Mouse (Mus musculus): Measurements from ENCODE around the gene Ammecr1.

Gene Ammecr1

GRCm38 (mm10) chrX:142966008-142966966 is at the start of gene Ammecr1:
Gene Ammecr1, minus strand, starts transcription at chrX:142966728.
- DNase-seq = peak; percentile 65

- DNase-seq = no peak
Observed at GRCm38 (mm10) chrX:143014118-143014517, 47.6 kb upstream of the Ammecr1 start.

- no peak for DNase-seq
Observed at GRCm38 (mm10) chrX:143012334-143012733, 45.8 kb upstream of the Ammecr1 start.

- no peak for DNase-seq
Observed at GRCm38 (mm10) chrX:143011865-143012264, 45.3 kb upstream of the Ammecr1 start.

GRCm38 (mm10) chrX:143004131-143004846 is 37.8 kb upstream of the Ammecr1 start:
- DNase-seq = no peak

GRCm38 (mm10) chrX:142997214-142997613 is 30.7 kb upstream of the Ammecr1 start:
- DNase-seq = no peak

GRCm38 (mm10) chrX:142994514-142994913 is 28.0 kb upstream of the Ammecr1 start:
- no peak for DNase-seq

- DNase-seq = no peak
Observed at GRCm38 (mm10) chrX:142984170-142984569, 17.6 kb upstream of the Ammecr1 start.

- no peak for DNase-seq
Observed at GRCm38 (mm10) chrX:142983638-142984037, 17.1 kb upstream of the Ammecr1 start.

- no peak for DNase-seq
Observed at GRCm38 (mm10) chrX:142981530-142982130, 15.1 kb upstream of the Ammecr1 start.

- no peak for DNase-seq
Observed at GRCm38 (mm10) chrX:142980855-142981529, 14.5 kb upstream of the Ammecr1 start.

- no peak for DNase-seq
Observed at GRCm38 (mm10) chrX:142979224-142979623, 12.7 kb upstream of the Ammecr1 start.

- DNase-seq = no peak
Observed at GRCm38 (mm10) chrX:142972443-142972970, 6.0 kb upstream of the Ammecr1 start.

GRCm38 (mm10) chrX:142971759-142972158 is 5.2 kb upstream of the Ammecr1 start:
- no peak for DNase-seq

GRCm38 (mm10) chrX:142967067-142967466 is 539 bp upstream of the Ammecr1 start:
- peak; percentile 0 for DNase-seq

- peak; percentile 1 for DNase-seq
Observed at GRCm38 (mm10) chrX:142965236-142966007, 1.1 kb downstream of the Ammecr1 start.

GRCm38 (mm10) chrX:142960434-142960833 is 6.1 kb downstream of the Ammecr1 start:
- DNase-seq = no peak

GRCm38 (mm10) chrX:142959674-142960307 is 6.7 kb downstream of the Ammecr1 start:
- no peak for DNase-seq

- no peak for DNase-seq
Observed at GRCm38 (mm10) chrX:142928430-142928829, 38.1 kb downstream of the Ammecr1 start.

- no peak for DNase-seq
Observed at GRCm38 (mm10) chrX:142917394-142917793, 49.1 kb downstream of the Ammecr1 start.

GRCm38 (mm10) chrX:142916719-142917118 is 49.8 kb downstream of the Ammecr1 start:
- no peak for DNase-seq

All from lung, postnatal 14 days (tissue).